Mouse (Mus musculus) thymus, adult 2 months (tissue): ENCODE results near the gene Srd5a1.

Experiments
- CTCF ChIP-seq: fragments of 200-500 bp; IDR thresholded peaks from 2 replicates; pipeline ENCODE4 v1.5.1; 2012; ENCODE audit warnings: mild to moderate bottlenecking, control low read depth, low read length, moderate library complexity, borderline replicate concordance; ENCODE audit not compliant: control insufficient read depth, poor library complexity, insufficient read depth; ENCODE audit errors: extremely low read depth
- POLR2A ChIP-seq: fragments of 200-500 bp; IDR thresholded peaks from 2 replicates; pipeline ENCODE4 v1.6.1; 2012; ENCODE audit warnings: mild to moderate bottlenecking, low read length, control low read depth, moderate library complexity; ENCODE audit not compliant: control insufficient read depth, poor library complexity, insufficient read depth; ENCODE audit errors: extremely low read depth

- TF ChIP-seq CTCF (no peak), POLR2A (no peak)
These were observed 31.5 kb upstream of the Srd5a1 start for GRCm38 (mm10) chr13:69642656-69643216.
